Mouse (Mus musculus) activated CD4-positive, CD25-positive, alpha-beta regulatory T cell, adult 9 weeks (primary cell): ENCODE data around the gene Ptpn21. TPM values are rescaled to one million over a fixed set of nuclear protein-coding genes. Genes with fewer than 3 reads are reported as not detected.

Experiments
- polyA plus RNA-seq: library from polyadenylated mRNA; unstranded; fragments of 100-300 nt; shearing (Covaris generic); gene quantifications from one replicate; pipeline ENCODE4 v1.2.1, GENCODE M21; 2017

Gene Ptpn21
- polyA plus RNA-seq: 5.3 TPM

DNA sequence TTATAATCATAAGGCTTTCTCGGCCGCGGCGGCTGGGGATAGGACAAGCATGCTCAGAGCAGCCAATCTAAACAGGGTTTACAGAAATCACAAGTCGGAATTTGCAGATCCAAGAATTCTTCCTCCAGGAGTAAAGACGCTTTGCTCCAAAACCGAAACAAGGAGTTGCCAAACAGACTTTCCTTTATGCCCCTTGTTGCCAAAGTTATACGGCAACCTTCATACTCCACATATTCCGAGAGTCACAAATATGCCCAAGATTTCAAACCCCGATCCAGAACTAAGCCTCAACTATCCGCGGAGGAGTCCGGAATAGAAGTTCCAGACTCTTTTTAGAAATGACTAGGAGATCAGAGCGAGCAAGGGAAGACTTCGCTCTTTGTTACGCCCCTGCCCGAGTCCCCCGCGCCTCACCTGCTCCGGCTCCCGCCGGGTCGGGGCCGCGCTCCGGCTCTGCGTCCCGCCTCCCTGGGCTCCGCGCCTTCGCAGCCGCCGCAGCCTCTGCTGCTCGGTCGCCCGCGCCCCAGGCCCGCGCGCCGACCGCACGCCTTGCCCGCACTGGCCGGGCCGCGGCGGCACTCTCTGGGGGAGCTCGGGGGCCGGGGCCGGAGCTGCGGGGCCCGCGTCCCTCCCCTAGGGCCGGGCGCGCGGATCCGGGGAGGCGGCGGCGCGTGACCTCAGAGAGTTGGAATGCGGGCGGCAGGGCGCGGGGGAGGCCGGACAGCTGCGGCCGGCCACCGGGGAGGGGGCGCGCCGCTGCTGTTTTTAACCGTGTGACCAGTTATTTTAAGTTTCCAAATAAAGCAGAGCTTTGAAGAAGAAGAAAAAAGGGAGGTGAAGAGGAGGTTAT is at the start of gene Ptpn21:
Gene Ptpn21 (minus strand): TSS at position 455 of the 850 bp plus-strand sequence.

DNA sequence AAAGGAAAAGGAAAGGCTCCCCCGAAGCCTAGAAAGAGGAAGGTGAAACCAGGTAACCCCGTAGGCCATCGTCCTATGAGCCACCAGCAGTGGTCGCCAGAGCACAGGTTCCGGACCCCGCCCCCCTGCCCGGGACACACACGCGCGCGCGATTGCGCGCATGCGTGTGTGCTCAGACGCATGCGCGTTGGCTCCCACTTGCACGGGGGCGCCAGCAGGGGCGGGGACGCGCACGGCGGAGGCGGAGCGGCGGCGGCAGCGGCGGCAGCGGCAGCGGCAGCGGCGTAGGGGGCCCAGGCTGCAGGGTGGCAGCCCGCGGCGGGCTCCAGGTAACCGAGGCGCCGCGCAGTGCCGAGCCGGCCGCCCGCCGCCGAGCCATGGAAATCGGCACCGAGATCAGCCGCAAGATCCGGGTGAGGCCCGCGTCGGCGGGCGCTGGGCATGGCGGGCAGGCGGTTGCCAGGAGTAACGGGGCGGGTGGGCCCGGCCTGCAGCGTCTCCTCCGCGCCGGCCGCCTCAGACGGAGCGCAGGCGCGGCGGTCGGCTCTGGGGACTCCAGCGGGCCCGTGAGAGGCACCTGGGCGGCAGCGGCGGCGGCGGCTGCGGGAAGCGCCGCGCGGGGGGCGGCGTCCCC is 9.7 kb upstream of the Ptpn21 start, which contains the start of gene Zc3h14:
Gene Zc3h14 (plus strand): TSS at position 219 of the 634 bp plus-strand sequence.

DNA sequence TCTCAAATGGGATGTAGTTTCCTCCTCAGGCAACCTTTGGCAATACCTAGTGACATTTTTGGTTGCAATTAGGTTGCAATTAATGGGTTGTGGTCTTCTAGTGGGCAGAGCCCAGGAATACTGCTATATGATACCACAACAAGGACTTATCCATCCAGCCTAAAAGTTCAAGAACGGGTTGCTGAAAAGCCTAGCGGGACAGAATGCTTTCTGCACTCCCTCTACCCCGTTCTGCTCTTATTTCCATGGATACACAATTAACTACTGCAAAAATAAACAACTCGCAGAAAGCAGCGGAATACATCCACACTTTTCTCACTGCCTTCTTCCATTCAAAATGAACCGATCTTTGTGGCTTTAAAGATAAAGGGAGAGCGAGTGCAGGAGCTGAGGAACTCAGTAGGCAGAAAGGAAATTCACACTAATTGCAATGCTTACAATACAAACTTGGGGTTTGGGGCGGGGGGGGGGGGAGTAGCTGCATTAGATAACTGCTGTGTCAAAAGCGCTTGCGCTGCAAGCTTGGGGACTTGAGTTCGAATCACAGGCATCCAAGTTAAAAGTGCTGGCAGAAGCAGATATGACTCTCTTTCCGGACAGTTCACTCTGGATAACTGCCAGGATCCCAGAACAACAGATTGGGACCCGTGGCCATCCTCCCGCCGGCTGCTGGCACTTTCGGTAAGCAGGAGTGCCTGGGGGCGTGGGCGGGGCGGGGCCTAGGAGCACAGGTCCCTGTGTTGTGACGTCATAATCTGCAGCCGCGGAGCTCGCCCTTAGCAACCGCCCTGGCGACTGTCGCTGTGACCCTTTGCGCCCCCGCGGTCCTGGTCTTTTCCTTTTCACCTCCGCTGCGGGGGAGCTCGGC is 109.6 kb downstream of the Ptpn21 start, which contains the start of gene Spata7:
Gene Spata7 (plus strand): TSS at position 766 of the 868 bp plus-strand sequence.

Other genes starting within 250 kb of the Ptpn21 start
- not detected for gene Kcnk10, start 159.1 kb downstream of the Ptpn21 start, polyA plus RNA-seq
- gene Spata7, start 109.2 kb downstream of the Ptpn21 start, polyA plus RNA-seq: 0.71 TPM
- gene Zc3h14, start 9.6 kb upstream of the Ptpn21 start, polyA plus RNA-seq: 24.4 TPM
- gene Eml5, start 164.1 kb upstream of the Ptpn21 start, polyA plus RNA-seq: 4.6 TPM
- gene Ttc8, start 183.2 kb upstream of the Ptpn21 start, polyA plus RNA-seq: 3.4 TPM